ENCODE assay signal across 8 mouse cellular contexts in the genomic region with DNA sequence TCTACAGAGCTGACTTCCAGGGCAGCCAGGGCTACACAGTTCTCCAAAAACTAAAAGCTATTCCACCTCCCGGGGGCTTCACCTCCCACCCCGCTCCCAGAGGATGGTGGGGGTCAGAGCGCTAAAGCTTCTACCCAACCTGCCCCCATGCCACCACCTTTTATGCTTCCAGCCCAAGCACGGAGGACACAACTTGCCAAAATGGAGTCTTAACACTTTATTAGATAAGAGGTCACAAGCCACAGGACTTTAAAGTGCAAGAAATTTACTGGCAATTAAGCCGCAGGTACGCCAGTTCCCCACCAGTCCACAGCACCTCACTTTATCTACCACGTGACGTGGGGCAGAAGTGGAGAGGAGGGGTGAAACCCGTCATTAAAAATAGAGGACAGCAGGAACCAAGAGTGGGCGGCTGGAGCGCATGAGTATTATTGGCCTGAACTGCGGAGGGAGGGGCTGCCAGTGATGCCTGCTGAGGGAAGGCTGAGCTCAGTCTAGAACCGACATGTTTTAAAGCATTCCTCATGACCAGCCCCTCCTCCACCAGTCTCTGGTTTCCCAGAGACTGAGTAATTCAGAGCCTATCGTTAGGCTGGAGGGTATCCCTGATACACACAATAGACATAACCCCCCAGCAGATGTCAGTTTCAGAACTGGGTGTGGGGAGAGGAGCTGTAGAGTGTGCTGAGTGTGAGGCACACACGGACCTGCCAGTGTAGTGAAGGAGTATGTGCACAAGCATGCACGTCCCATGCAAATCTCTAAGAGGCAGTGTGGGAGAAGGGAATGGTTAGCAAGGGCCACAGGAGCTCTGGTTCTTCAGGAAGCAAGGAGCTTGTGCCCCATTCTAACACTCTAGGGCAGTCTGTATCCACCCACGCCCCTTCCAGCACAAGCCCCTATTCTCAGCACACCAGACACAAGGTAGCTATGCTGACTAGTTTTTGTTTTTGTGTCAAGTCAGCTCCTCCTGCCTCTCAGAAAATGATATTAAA. TPM values are rescaled to one million over a fixed set of nuclear protein-coding genes. Genes with fewer than 3 reads are reported as not detected.
A peak's percentile ranks its signal among the peaks of the same experiment; 100 is the strongest.
DNase-seq lines count a peak whose midpoint lies in the region; TF ChIP-seq lines count a peak whose summit lies in the region.

No protein-coding gene starts in this region.

- no peak; the same call in 1 of the 2 replicates for TF ChIP-seq RAD21 in CH12.LX (IDR thresholded peaks at IDR 0.05; ENCODE audit: low read depth, low read length)

- no peaks in the 10 kb centered on the region for H3K27me3 ChIP-seq in CH12.LX (replicated peaks)

- dilution Hi-C loops in CH12.LX (cut with MboI; ENCODE audit: extremely low pct_ligation_motif_present, extremely low pct_unique_long_range_greater_than_20kb, low sequenced_read_pairs), result no loop called here

- no peak overlapping the region for H3K4me3 ChIP-seq in gastrocnemius, adult 2 months
- H3K4me3 ChIP-seq in CH12.LX (replicated peaks in 1 of 3; ENCODE audit: low read depth in 2 of 3, low read length in 2 of 3, poor library complexity in 1 of 3), result no peak overlapping the region

- intact Hi-C loops in gastrocnemius, adult 2 months (cut with DNase I), result no loop called here
- intact Hi-C loops in gastrocnemius, postnatal 14 days (cut with DNase I; ENCODE audit: low total_unique reads), result no loop called here

- H3K9me3 ChIP-seq in CH12.LX (replicated peaks; ENCODE audit: low read length), result no peaks in the 10 kb centered on the region

- no peak overlapping the region for H3K9ac ChIP-seq in CH12.LX (ENCODE audit: insufficient read depth, low read depth)

- TF ChIP-seq CTCF in gastrocnemius, adult 2 months (IDR thresholded peaks at IDR 0.05), result no peak
- TF ChIP-seq CTCF in CH12.LX (conservative IDR thresholded peaks at IDR 0.05 in 1 of 2, IDR thresholded peaks at IDR 0.05 in 1 of 2; ENCODE audit: low read depth in 2 of 2, low read length in 2 of 2), result no peak

- H3K79me2 ChIP-seq in CH12.LX (replicated peaks; ENCODE audit: control insufficient read depth, extremely low read depth, insufficient read depth, poor library complexity, severe bottlenecking), result no peaks in the 10 kb centered on the region

- peak overlapping the region; percentile 71 for H3K27ac ChIP-seq in gastrocnemius, adult 2 months
- H3K27ac ChIP-seq in CH12.LX (ENCODE audit: insufficient read depth, low read depth), result no peak overlapping the region

- TF ChIP-seq POLR2A in CH12.LX (IDR thresholded peaks at IDR 0.05; ENCODE audit: low read depth, low read length), result peak; percentile 42; the same call in 1 of the 2 replicates

- in situ Hi-C loops in CH12.LX (cut with MboI; ENCODE audit: low pct_ligation_motif_present, low pct_unique_long_range_greater_than_20kb, low sequenced_read_pairs), result no loop called here

- peaks cover 22 to 43% of the 10 kb centered on the region in 2 experiments for H3K4me1 ChIP-seq in CH12.LX (ENCODE audit: control insufficient read depth in 1 of 2, insufficient read depth in 2 of 2)

- no peak for DNase-seq in gastrocnemius, adult 2 months
- no peak for DNase-seq in gastrocnemius, postnatal 25 days
- DNase-seq in CH12.LX (ENCODE audit: extremely low read depth) (peak; percentile 35), liver (peak; percentile 29)
- peak; percentile 45 for DNase-seq in embryo, embryonic 11 days
- no peak for DNase-seq in gastrocnemius, postnatal 14 days
- DNase-seq in c-Kit-positive CD71-positive TER-119-positive erythroid progenitor cells, embryonic 14.5 days (ENCODE audit: low spot score), result no peak
- DNase-seq in adrenal gland, postnatal 4 days (ENCODE audit: low spot score in 2 of 2), result no peak

- no peak overlapping the region for H3K4me2 ChIP-seq in CH12.LX (ENCODE audit: insufficient read depth, low read depth, poor library complexity, severe bottlenecking)

- H3K36me3 ChIP-seq in CH12.LX (replicated peaks in 1 of 2; ENCODE audit: control insufficient read depth in 1 of 2, insufficient read depth in 1 of 2, low read length in 1 of 2), result peaks cover 49 to 97% of the 10 kb centered on the region in 2 experiments

- peak; percentile 43; the same call in 1 of the 2 replicates for TF ChIP-seq EP300 in CH12.LX (IDR thresholded peaks at IDR 0.05; ENCODE audit: low read length)

TF ChIP-seq in CH12.LX, 34 proteins besides CTCF, POLR2A, EP300 and RAD21 (continues in another document):
- TF ChIP-seq JUN (IDR thresholded peaks at IDR 0.05; ENCODE audit: insufficient read depth, low read depth, low read length), result no peak
- TF ChIP-seq RCOR1 (conservative IDR thresholded peaks at IDR 0.05; ENCODE audit: low read depth, low read length), result peak; percentile 38; the same call in 1 of the 2 replicates
- peak; percentile 23; the same call in 1 of the 2 replicates for TF ChIP-seq MXI1 (IDR thresholded peaks at IDR 0.05; ENCODE audit: low read depth, low read length)
- TF ChIP-seq IRF4 (IDR thresholded peaks at IDR 0.05; ENCODE audit: low read depth, low read length), result peak; percentile 48
- TF ChIP-seq ELF1 (IDR thresholded peaks at IDR 0.05; ENCODE audit: low read depth, low read length), result no peak
- TF ChIP-seq USF1 (IDR thresholded peaks at IDR 0.05; ENCODE audit: low read depth, low read length), result no peak
- TF ChIP-seq GABPA (IDR thresholded peaks at IDR 0.05; ENCODE audit: insufficient replicate concordance, low read depth, low read length), result no peak
- no peak for TF ChIP-seq PAX5 (IDR thresholded peaks at IDR 0.05; ENCODE audit: low read length)
- TF ChIP-seq ZMIZ1 (IDR thresholded peaks at IDR 0.05; ENCODE audit: low read depth, low read length), result peak; percentile 57
- no peak for TF ChIP-seq SIN3A (IDR thresholded peaks at IDR 0.05; ENCODE audit: low read length)
- no peak for TF ChIP-seq NRF1 (IDR thresholded peaks at IDR 0.05; ENCODE audit: low read depth, low read length)
- no peak for TF ChIP-seq MYC (IDR thresholded peaks at IDR 0.05; ENCODE audit: low read depth, low read length)
- TF ChIP-seq MAZ (IDR thresholded peaks at IDR 0.05; ENCODE audit: low read depth, low read length), result peak; percentile 51; the same call in 1 of the 2 replicates
- 0 out of 2 replicates have a peak, but pooled peaks have one; percentile 17 for TF ChIP-seq JUND (conservative IDR thresholded peaks at IDR 0.05; ENCODE audit: low read depth, low read length)
- TF ChIP-seq ETS1 (conservative IDR thresholded peaks at IDR 0.05; ENCODE audit: low read depth, low read length), result peak; percentile 27; the same call in 1 of the 2 replicates
- TF ChIP-seq USF2 (conservative IDR thresholded peaks at IDR 0.05; ENCODE audit: low read depth, low read length), result no peak
- TF ChIP-seq POLR2AphosphoS2 (IDR thresholded peaks at IDR 0.05; ENCODE audit: low read depth, low read length), result peak; percentile 93
- TF ChIP-seq E2F4 (IDR thresholded peaks at IDR 0.05; ENCODE audit: insufficient replicate concordance, low read depth, low read length), result no peak
- no peak for TF ChIP-seq MEF2A (IDR thresholded peaks at IDR 0.05; ENCODE audit: borderline replicate concordance, low read depth, low read length)
- peak; percentile 70; the same call in 1 of the 2 replicates for TF ChIP-seq CHD2 (IDR thresholded peaks at IDR 0.05; ENCODE audit: low read length)
- peak; percentile 33; the same call in 1 of the 2 replicates for TF ChIP-seq TCF12 (IDR thresholded peaks at IDR 0.05; ENCODE audit: low read depth, low read length)
- TF ChIP-seq CHD1 (IDR thresholded peaks at IDR 0.05; ENCODE audit: low read depth, low read length), result no peak
- TF ChIP-seq HCFC1 (IDR thresholded peaks at IDR 0.05; ENCODE audit: low read depth, low read length), result no peak
- no peak for TF ChIP-seq NELFE (IDR thresholded peaks at IDR 0.05; ENCODE audit: low read depth, low read length)
- TF ChIP-seq ZKSCAN1 (IDR thresholded peaks at IDR 0.05; ENCODE audit: borderline replicate concordance, low read depth, low read length), result no peak
- TF ChIP-seq SMC3 (IDR thresholded peaks at IDR 0.05; ENCODE audit: low read depth, low read length), result peak; percentile 9; the same call in 1 of the 2 replicates

RNA-seq across cellular contexts. Expression of gene Ccr10, which starts 16.0 kb away (rescaled TPM):
- total RNA-seq in gastrocnemius, adult 2 months (2021), result not detected
- total RNA-seq in gastrocnemius, postnatal 25 days (2021), result not detected
- 29.6 and 58.7 TPM in 2 replicates for total RNA-seq in CH12.LX (2012; rRNA removed)
- 14.1 and 17.2 TPM in 2 replicates for total RNA-seq in CH12.LX (2014; rRNA removed)
- 12.3 TPM in 2 replicates for polyA plus RNA-seq in CH12.LX (2012; ENCODE audit: insufficient read length, low read depth)
- total RNA-seq in gastrocnemius, postnatal 14 days (2021), result under 1 TPM in 1 of 2 experiments, not detected in 1; 0.12 TPM
- total RNA-seq in adrenal gland, postnatal 4 days (2021), result under 1 TPM in 1 of 2 experiments, not detected in 1; 0.22 TPM

RNA-seq across cellular contexts. Expression of gene Plekhh3, which starts 20.1 kb away (rescaled TPM):
- total RNA-seq in gastrocnemius, adult 2 months (2021), result 10 to 100 TPM; 20.7 to 35.3 TPM
- 10 to 100 TPM; 18.4 to 24.0 TPM for total RNA-seq in gastrocnemius, postnatal 25 days (2021)
- total RNA-seq in CH12.LX (2012; rRNA removed) (16.3 and 20.3 TPM in 2 replicates), CH12.LX (2014; rRNA removed) (2.8 and 2.9 TPM in 2 replicates)
- polyA plus RNA-seq in CH12.LX (2012; ENCODE audit: insufficient read length, low read depth), result 3.7 and 5.0 TPM in 2 replicates
- 10 to 100 TPM; 22.0 to 26.9 TPM for total RNA-seq in gastrocnemius, postnatal 14 days (2021)
- total RNA-seq in adrenal gland, postnatal 4 days (2021), result 10 to 100 TPM; 26.9 to 30.7 TPM

RNA-seq across cellular contexts. Expression of gene Cntnap1, which starts 20.9 kb away (rescaled TPM):
- 1 to 10 TPM; 1.2 to 1.6 TPM for total RNA-seq in gastrocnemius, adult 2 months (2021)
- 1 to 10 TPM in 1 of 2 experiments, under 1 TPM in 1; 0.99 to 2.2 TPM for total RNA-seq in gastrocnemius, postnatal 25 days (2021)
- total RNA-seq in CH12.LX (2012; rRNA removed) (15.6 and 16.7 TPM in 2 replicates), CH12.LX (2014; rRNA removed) (3.6 and 4.4 TPM in 2 replicates)
- polyA plus RNA-seq in CH12.LX (2012; ENCODE audit: insufficient read length, low read depth), result 17.9 and 19.5 TPM in 2 replicates
- total RNA-seq in gastrocnemius, postnatal 14 days (2021), result 1 to 10 TPM; 1.8 to 2.4 TPM
- total RNA-seq in adrenal gland, postnatal 4 days (2021), result 1 to 10 TPM; 3.9 to 4.1 TPM

RNA-seq across cellular contexts. Expression of gene Ezh1, which starts 35.1 kb away (rescaled TPM):
- 10 to 100 TPM; 25.9 to 26.3 TPM for total RNA-seq in gastrocnemius, adult 2 months (2021)
- 10 to 100 TPM; 17.8 to 18.9 TPM for total RNA-seq in gastrocnemius, postnatal 25 days (2021)
- total RNA-seq in CH12.LX (2012; rRNA removed) (11.1 and 15.3 TPM in 2 replicates), CH12.LX (2014; rRNA removed) (8.5 and 8.7 TPM in 2 replicates)
- polyA plus RNA-seq in CH12.LX (2012; ENCODE audit: insufficient read length, low read depth), result 10.8 and 12.1 TPM in 2 replicates
- 10 to 100 TPM; 13.5 to 18.1 TPM for total RNA-seq in gastrocnemius, postnatal 14 days (2021)
- 10 to 100 TPM; 38.8 to 40.3 TPM for total RNA-seq in adrenal gland, postnatal 4 days (2021)

RNA-seq across cellular contexts. Expression of gene Tubg2, which starts 35.5 kb away (rescaled TPM):
- 1 to 10 TPM; 2.4 to 3.6 TPM for total RNA-seq in gastrocnemius, adult 2 months (2021)
- 1 to 10 TPM; 2.7 to 2.8 TPM for total RNA-seq in gastrocnemius, postnatal 25 days (2021)
- total RNA-seq in CH12.LX (2012; rRNA removed) (3.1 and 4.7 TPM in 2 replicates), CH12.LX (2014; rRNA removed) (1.2 and 2.1 TPM in 2 replicates)
- polyA plus RNA-seq in CH12.LX (2012; ENCODE audit: insufficient read length, low read depth), result 8.7 and 10.5 TPM in 2 replicates
- 1 to 10 TPM; 3.1 to 4.6 TPM for total RNA-seq in gastrocnemius, postnatal 14 days (2021)
- 1 to 10 TPM; 7.7 to 8.1 TPM for total RNA-seq in adrenal gland, postnatal 4 days (2021)

Comparison
In these comparisons a context has a peak if more than half of its experiments do, and no peak if none do; other contexts are left out.
1. DNase-seq: peak in CH12.LX (single experiment), embryo, embryonic 11 days (single experiment) and liver (single experiment); none in gastrocnemius, adult 2 months (single experiment), gastrocnemius, postnatal 25 days (single experiment), gastrocnemius, postnatal 14 days (single experiment), c-Kit-positive CD71-positive TER-119-positive erythroid progenitor cells, embryonic 14.5 days (single experiment) and adrenal gland, postnatal 4 days (0 of 2).
2. RNA of gene Ccr10, which starts 16.0 kb away (total RNA-seq): 14.1 to 58.7 TPM in CH12.LX; 0.22 TPM in adrenal gland, postnatal 4 days, 0.12 TPM in gastrocnemius, postnatal 14 days, not detected in gastrocnemius, postnatal 25 days and not detected in gastrocnemius, adult 2 months; every median in the first group is over 10 times any median in the second.